Mouse (Mus musculus): ENCODE measurements around the gene 1700029F12Rik. TPM values are rescaled to one million over a fixed set of nuclear protein-coding genes. Genes with fewer than 3 reads are reported as not detected.

Gene 1700029F12Rik
- not detected in 4 replicates for total RNA-seq (2023)

GRCm38 (mm10) chr13:97034262-97034661, at the start of gene 1700029F12Rik:
Gene 1700029F12Rik (minus strand): TSS chr13:97034362.

GRCm38 (mm10) chr13:97066649-97067550, 32.7 kb upstream of the 1700029F12Rik start, which contains the start of gene Fam169a:
Gene Fam169a (plus strand): TSS chr13:97067286.

Other genes with a start within 250 kb of the 1700029F12Rik start
- gene Gcnt4, start 109.7 kb downstream of the 1700029F12Rik start, total RNA-seq (2023) = not detected in 4 replicates
- gene Fam169a, start 32.9 kb upstream of the 1700029F12Rik start, total RNA-seq (2023) = not detected in 4 replicates
- gene Gm6169, start 64.9 kb upstream of the 1700029F12Rik start, total RNA-seq (2023) = 1.5 to 1.9 TPM in 2 of 4 replicates, not detected in the others
- 26.6 to 39.6 TPM (median 31.4 TPM) in 4 replicates for gene Gfm2, start 103.6 kb upstream of the 1700029F12Rik start, total RNA-seq (2023)
- gene Nsa2, start 103.6 kb upstream of the 1700029F12Rik start, total RNA-seq (2023) = 121 to 129 TPM (median 124 TPM) in 4 replicates
- gene Hexb, start 164.0 kb upstream of the 1700029F12Rik start, total RNA-seq (2023) = 46.2 to 54.3 TPM (median 52.2 TPM) in 4 replicates
- gene Enc1, start 206.7 kb upstream of the 1700029F12Rik start, total RNA-seq (2023) = 2.2 to 3.3 TPM (median 3.0 TPM) in 4 replicates